Mouse (Mus musculus) gastrocnemius, postnatal 36 days (tissue): ENCODE results near the gene Raph1. TPM values are rescaled to one million over a fixed set of nuclear protein-coding genes. Genes with fewer than 3 reads are reported as not detected.

Experiments used
- DNase-seq, 2 experiments: peaks; one replicate each; pipeline ENCODE4 v3.0.0; 2022
- intact Hi-C: fragments of 180-260 bp; cut with DNase I; formaldehyde crosslinking; loops from one replicate; pipeline ENCODE4 v1.15.1; 2025
- long read RNA-seq, 2 experiments: library from polyadenylated mRNA; stranded (forward); transcript quantifications; one replicate each; pipeline ENCODE4 v2.0.0; 2021
- total RNA-seq, 2 experiments: library from RNA; stranded (reverse); gene quantifications; 2 replicates each; pipeline ENCODE4 v1.2.3; 2021

Gene Raph1
- 10 to 100 TPM; 17.1 to 21.1 TPM for total RNA-seq
- long read RNA-seq, experiment 1, full-length matches to known transcripts, result 1 of 1 reads
- long read RNA-seq, experiment 1, partial matches to known transcripts, result 0 of 1 reads
- long read RNA-seq, experiment 1, other reads (novel, unspliced or antisense), result 0 of 1 reads
- long read RNA-seq, experiment 2, full-length matches to known transcripts, result 2 of 3 reads
- long read RNA-seq, experiment 2, partial matches to known transcripts, result 0 of 3 reads
- long read RNA-seq, experiment 2, other reads (novel, unspliced or antisense), result 1 of 3 reads

GRCm38 (mm10) chr1:60566631-60567311 lies at the start of gene Raph1:
Gene Raph1, minus strand, starts transcription at chr1:60567104.
- intact Hi-C loops, result loop anchor here (5.0 kb wide), 1 partner anchor 91 kb away; no protein-coding TSS in a partner anchor
- DNase-seq, result peak; percentile 74 to 85

- no peak for DNase-seq
- intact Hi-C loops, result no loop called here
Measured at GRCm38 (mm10) chr1:60615703-60616102, 48.8 kb upstream of the Raph1 start.

GRCm38 (mm10) chr1:60614902-60615301 lies 48.0 kb upstream of the Raph1 start:
- no peak for DNase-seq
- intact Hi-C loops, result no loop called here

- no peak for DNase-seq
- intact Hi-C loops, result no loop called here
Measured at GRCm38 (mm10) chr1:60611968-60612367, 45.1 kb upstream of the Raph1 start.

- intact Hi-C loops, result no loop called here
- no peak for DNase-seq
Measured at GRCm38 (mm10) chr1:60610631-60611030, 43.7 kb upstream of the Raph1 start.

GRCm38 (mm10) chr1:60609011-60609775 lies 42.3 kb upstream of the Raph1 start:
- intact Hi-C loops, result loop anchor here (1.0 kb wide), 1 partner anchor 245 kb away; no protein-coding TSS in a partner anchor
- no peak for DNase-seq

- intact Hi-C loops, result no loop called here
- no peak for DNase-seq
Measured at GRCm38 (mm10) chr1:60604481-60605021, 37.6 kb upstream of the Raph1 start.

- intact Hi-C loops, result no loop called here
- DNase-seq, result no peak
Measured at GRCm38 (mm10) chr1:60600682-60601081, 33.8 kb upstream of the Raph1 start.

GRCm38 (mm10) chr1:60599926-60600325 lies 33.0 kb upstream of the Raph1 start:
- DNase-seq, result no peak
- intact Hi-C loops, result no loop called here

GRCm38 (mm10) chr1:60599013-60599701 lies 32.3 kb upstream of the Raph1 start:
- intact Hi-C loops, result no loop called here
- no peak for DNase-seq

- intact Hi-C loops, result no loop called here
- no peak for DNase-seq
Measured at GRCm38 (mm10) chr1:60596386-60597320, 29.7 kb upstream of the Raph1 start.

- no peak for DNase-seq
- intact Hi-C loops, result no loop called here
Measured at GRCm38 (mm10) chr1:60593101-60593500, 26.2 kb upstream of the Raph1 start.

- no peak for DNase-seq
- intact Hi-C loops, result no loop called here
Measured at GRCm38 (mm10) chr1:60588887-60589629, 22.2 kb upstream of the Raph1 start.

- intact Hi-C loops, result no loop called here
- no peak for DNase-seq
Measured at GRCm38 (mm10) chr1:60580990-60581389, 14.1 kb upstream of the Raph1 start.

- intact Hi-C loops, result no loop called here
- no peak for DNase-seq
Measured at GRCm38 (mm10) chr1:60579886-60580285, 13.0 kb upstream of the Raph1 start.

- DNase-seq, result no peak
- intact Hi-C loops, result no loop called here
Measured at GRCm38 (mm10) chr1:60572699-60573098, 5.8 kb upstream of the Raph1 start.

GRCm38 (mm10) chr1:60569741-60570140 lies 2.8 kb upstream of the Raph1 start:
- intact Hi-C loops, result loop anchor here (5.0 kb wide), 1 partner anchor 88 kb away; no protein-coding TSS in a partner anchor

GRCm38 (mm10) chr1:60569210-60569609 lies 2.3 kb upstream of the Raph1 start:
- intact Hi-C loops, result loop anchor here (5.0 kb wide), 1 partner anchor 88 kb away; no protein-coding TSS in a partner anchor
- no peak for DNase-seq

More at GRCm38 (mm10) chr1:60569741-60570140, 2.8 kb upstream of the Raph1 start:
- no peak for DNase-seq
